Mouse (Mus musculus): ENCODE results near the gene Flna. TPM values are rescaled to one million over a fixed set of nuclear protein-coding genes. Genes with fewer than 3 reads are reported as not detected.

Flna gene
- 425 TPM for polyA plus RNA-seq (2015; fragmentation: Illumina TruSeq; extraction: RNeasy Lipid Tissue Mini Kit (QIAGEN cat#74804); ENCODE audit: insufficient read depth, low replicate concordance)

DNA sequence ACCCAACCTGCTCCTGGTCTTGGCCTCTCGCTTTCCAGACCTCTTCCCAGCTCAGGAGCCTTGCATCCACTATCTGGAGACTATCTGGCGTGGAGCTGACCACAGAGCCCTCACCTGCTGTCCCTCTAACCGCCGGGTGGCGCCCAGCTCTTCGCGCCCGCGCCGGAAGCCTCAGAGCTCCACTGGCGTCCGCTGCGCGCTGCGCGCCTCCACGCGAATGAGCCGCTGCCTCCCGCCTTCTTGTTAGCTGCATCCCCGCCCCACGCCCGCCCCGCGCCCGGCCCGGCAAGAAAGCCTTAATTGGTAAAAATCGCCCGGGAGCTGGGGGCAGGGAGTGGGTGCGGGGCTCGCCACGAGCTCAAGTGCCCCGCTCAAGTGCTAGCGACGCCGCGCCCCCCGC lies at the start of gene Flna:
Flna (minus strand) TSS at position 206 of the 400 bp plus-strand sequence.

DNA sequence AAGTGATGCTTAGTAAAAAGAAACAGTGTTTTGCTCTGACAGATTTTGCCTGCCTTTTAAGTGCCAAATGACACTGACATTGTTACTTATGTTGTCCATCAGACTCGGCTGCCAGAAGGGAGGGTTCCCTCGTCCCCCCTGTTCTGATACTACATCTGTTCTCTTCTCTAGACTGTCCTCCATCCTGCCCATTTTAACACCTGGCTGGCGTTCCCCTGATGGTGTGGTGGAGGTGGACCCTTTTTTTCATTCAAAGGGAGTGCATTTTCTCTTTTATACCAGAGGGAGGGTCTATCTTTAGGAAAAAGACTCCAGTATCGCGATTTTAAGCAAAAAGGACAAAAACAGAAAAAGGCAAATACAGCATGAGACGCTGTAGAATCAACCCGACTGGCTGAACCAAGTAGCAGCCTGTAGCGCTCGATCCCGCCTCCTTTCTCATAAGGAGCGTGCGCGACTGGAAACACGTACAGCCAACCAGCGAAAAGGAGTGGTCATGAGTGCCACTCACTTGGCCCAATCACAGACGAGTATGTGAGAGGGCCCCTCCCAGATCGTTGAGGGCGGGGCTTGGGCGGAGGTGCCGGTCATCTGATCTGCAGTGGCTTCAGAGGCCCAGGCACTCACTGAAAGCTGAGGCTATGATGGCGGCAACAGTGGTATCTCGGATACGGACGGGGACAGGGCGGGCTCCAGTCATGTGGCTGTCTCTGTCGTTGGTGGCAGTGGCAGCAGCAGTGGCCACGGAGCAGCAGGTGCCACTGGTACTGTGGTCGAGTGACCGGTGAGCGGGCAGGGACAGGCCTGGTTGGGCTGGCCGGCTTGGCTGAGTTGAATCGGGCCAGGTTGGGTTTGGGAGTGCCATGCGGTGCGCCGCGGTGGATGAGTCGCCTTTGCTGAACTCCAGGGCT lies 47.2 kb upstream of the Flna start, which contains the start of gene Atp6ap1:
Atp6ap1 (plus strand) TSS at position 560 of the 911 bp plus-strand sequence.

DNA sequence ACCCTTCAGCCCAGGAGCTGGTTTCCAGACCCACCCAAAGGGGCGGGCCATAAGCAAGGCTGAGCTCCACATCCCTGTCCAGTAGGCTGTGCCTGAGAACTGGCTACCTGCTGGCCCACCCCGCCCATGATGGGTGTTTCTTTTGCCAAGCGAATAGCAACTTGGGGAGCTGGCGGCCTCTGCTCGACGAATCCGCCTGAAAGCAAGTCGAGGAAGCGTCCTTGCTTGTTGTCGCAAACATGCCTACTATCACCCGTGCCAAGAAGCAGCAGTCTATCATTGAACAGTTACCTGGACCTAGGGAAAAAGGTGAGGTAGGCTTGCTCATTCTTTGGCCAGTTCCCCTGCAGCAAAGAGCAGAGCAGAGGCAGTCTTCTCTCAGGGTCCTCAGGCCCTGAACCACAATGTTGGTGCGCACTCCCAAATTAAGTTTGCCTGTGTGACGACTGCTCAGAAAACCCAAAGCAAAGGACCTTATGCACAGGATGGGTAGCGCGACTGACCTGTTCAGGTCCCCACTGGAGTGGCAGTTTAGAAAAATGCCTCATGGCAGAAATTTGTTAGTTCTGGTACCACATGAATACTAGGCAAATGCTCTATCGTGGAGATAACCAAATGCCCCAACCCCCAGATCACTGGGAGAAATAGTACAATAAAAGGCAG lies 32.2 kb upstream of the Flna start, which contains the start of the genes Taz and Dnase1l1:
Taz (plus strand) TSS at position 181 of the 663 bp plus-strand sequence.
Dnase1l1 (minus strand) TSS at position 606 of the 663 bp plus-strand sequence.

DNA sequence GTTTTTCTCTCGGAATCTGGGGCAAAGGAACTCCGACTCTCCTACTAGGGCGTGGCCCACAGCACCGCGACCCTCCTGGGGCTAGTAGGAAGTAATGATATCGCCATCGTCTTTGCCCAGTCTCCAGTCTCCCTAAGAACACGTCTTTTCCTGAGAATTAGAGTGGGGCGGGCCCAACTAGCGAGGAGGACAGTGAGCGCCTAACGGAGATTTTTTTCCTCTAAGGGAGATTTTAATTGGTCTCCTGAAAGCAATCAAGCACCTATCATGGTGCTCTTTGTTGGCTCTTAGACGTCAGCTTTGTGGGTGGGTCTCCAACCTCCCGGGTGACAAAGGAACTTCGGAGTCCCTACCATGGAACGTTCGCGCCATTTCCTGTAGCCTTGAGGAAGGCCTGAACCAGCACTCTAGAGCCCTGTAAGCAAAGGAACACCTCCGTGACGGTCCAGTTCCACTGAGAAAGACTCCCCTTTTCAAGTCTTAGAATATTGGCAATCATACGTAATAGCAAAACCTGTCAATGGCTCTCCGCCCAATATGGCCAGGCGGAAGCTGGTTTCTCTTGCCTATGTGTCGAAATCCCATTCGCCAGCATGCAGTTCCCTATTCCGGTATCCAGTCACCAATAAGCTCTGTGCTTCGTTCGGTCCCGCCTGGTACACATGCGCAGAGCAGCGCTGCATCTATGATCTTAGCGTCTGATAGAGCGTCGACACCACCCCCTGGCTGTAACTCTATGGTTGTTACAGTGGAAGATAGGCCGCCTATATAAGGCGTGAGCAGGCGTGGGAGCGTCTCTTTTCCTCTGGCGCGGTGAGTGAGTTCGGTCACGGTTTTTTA lies 20.7 kb upstream of the Flna start, which contains the start of gene Rpl10:
Rpl10 (plus strand) TSS at position 751 of the 840 bp plus-strand sequence.

DNA sequence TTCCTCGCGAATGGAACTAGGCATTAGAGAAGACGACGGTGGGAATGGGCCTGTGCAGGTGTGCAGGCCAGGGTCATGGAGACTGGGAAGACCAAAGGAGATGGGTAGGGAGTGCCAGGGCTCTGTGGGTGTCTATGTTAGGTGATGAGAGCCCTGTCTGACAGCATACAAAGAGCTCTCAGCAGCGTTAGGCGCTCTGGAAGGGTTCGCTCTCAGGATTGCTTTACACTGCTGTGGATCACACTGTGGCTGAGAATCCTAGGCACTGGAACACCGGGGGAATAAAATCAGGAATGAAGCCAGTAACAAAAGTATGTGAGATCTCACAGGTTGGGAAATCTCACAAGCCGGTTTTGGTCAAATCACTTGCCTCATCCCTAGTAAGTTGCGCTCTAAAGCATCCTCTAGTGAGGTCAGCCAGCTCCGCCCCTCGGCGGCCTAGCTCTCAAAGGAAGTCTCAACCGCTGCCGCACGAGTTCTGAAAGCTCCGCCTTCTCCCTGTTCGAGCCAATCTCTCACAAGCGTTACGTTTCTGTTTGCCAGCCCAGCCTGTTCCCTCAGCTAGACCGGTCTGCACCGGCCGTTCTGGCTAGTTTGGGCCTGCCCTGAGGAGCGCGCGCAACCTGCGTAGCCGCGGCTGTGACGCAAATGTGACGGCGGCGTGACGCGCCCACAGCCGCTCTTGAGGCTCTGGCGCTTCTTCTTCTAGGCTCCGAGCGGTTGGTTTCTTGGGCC lies 4.7 kb upstream of the Flna start, which contains the start of gene Emd:
Emd (plus strand) TSS at position 535 of the 735 bp plus-strand sequence.

DNA sequence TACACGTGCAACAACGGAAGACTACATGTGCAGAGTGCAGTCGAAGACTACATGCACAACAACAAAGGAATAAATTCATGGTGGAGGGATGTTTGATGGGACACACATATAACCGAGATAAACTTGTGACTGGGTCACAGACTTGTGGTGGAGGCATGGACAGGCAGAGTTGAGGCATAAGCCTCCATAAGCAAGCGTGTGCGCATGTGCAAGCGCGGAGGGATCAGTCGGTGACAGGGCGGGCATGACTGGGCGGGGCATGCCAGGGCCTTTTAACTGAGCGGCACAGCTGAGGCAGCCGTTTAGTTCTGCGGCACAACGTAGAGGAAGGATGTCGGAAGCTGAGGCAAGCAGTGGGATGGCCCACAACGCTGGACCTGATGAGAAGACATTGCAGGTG lies 72.7 kb downstream of the Flna start, which contains the start of gene Tktl1:
Tktl1 (plus strand) TSS at position 301 of the 400 bp plus-strand sequence.

Other genes starting within 250 kb of the Flna start
- 130 TPM for gene Irak1, start 225.9 kb downstream of the Flna start, polyA plus RNA-seq (2015; fragmentation: Illumina TruSeq; extraction: RNeasy Lipid Tissue Mini Kit (QIAGEN cat#74804); ENCODE audit: insufficient read depth, low replicate concordance)
- not detected for gene Opn1mw, start 122.4 kb downstream of the Flna start, polyA plus RNA-seq (2015; fragmentation: Illumina TruSeq; extraction: RNeasy Lipid Tissue Mini Kit (QIAGEN cat#74804); ENCODE audit: insufficient read depth, low replicate concordance)
- 30.4 TPM for gene Mecp2, start 114.5 kb downstream of the Flna start, polyA plus RNA-seq (2015; fragmentation: Illumina TruSeq; extraction: RNeasy Lipid Tissue Mini Kit (QIAGEN cat#74804); ENCODE audit: insufficient read depth, low replicate concordance)
- not detected for gene Tex28, start 82.0 kb downstream of the Flna start, polyA plus RNA-seq (2015; fragmentation: Illumina TruSeq; extraction: RNeasy Lipid Tissue Mini Kit (QIAGEN cat#74804); ENCODE audit: insufficient read depth, low replicate concordance)
- gene Tktl1, start 72.6 kb downstream of the Flna start, polyA plus RNA-seq (2015; fragmentation: Illumina TruSeq; extraction: RNeasy Lipid Tissue Mini Kit (QIAGEN cat#74804); ENCODE audit: insufficient read depth, low replicate concordance) = 0.51 TPM
- gene Emd, start 4.9 kb upstream of the Flna start, polyA plus RNA-seq (2015; fragmentation: Illumina TruSeq; extraction: RNeasy Lipid Tissue Mini Kit (QIAGEN cat#74804); ENCODE audit: insufficient read depth, low replicate concordance) = 76.9 TPM
- 3,240 TPM for gene Rpl10, start 21.0 kb upstream of the Flna start, polyA plus RNA-seq (2015; fragmentation: Illumina TruSeq; extraction: RNeasy Lipid Tissue Mini Kit (QIAGEN cat#74804); ENCODE audit: insufficient read depth, low replicate concordance)
- 134 TPM for gene Taz, start 32.1 kb upstream of the Flna start, polyA plus RNA-seq (2015; fragmentation: Illumina TruSeq; extraction: RNeasy Lipid Tissue Mini Kit (QIAGEN cat#74804); ENCODE audit: insufficient read depth, low replicate concordance)
- gene Dnase1l1, start 32.5 kb upstream of the Flna start, polyA plus RNA-seq (2015; fragmentation: Illumina TruSeq; extraction: RNeasy Lipid Tissue Mini Kit (QIAGEN cat#74804); ENCODE audit: insufficient read depth, low replicate concordance) = 30.2 TPM
- gene Atp6ap1, start 47.3 kb upstream of the Flna start, polyA plus RNA-seq (2015; fragmentation: Illumina TruSeq; extraction: RNeasy Lipid Tissue Mini Kit (QIAGEN cat#74804); ENCODE audit: insufficient read depth, low replicate concordance) = 253 TPM
- 380 TPM for gene Gdi1, start 55.2 kb upstream of the Flna start, polyA plus RNA-seq (2015; fragmentation: Illumina TruSeq; extraction: RNeasy Lipid Tissue Mini Kit (QIAGEN cat#74804); ENCODE audit: insufficient read depth, low replicate concordance)
- 74.4 TPM for gene Fam50a, start 63.2 kb upstream of the Flna start, polyA plus RNA-seq (2015; fragmentation: Illumina TruSeq; extraction: RNeasy Lipid Tissue Mini Kit (QIAGEN cat#74804); ENCODE audit: insufficient read depth, low replicate concordance)
- gene Plxna3, start 79.2 kb upstream of the Flna start, polyA plus RNA-seq (2015; fragmentation: Illumina TruSeq; extraction: RNeasy Lipid Tissue Mini Kit (QIAGEN cat#74804); ENCODE audit: insufficient read depth, low replicate concordance) = 5.0 TPM
- gene Lage3, start 103.8 kb upstream of the Flna start, polyA plus RNA-seq (2015; fragmentation: Illumina TruSeq; extraction: RNeasy Lipid Tissue Mini Kit (QIAGEN cat#74804); ENCODE audit: insufficient read depth, low replicate concordance) = 32.5 TPM
- gene Ubl4a, start 123.4 kb upstream of the Flna start, polyA plus RNA-seq (2015; fragmentation: Illumina TruSeq; extraction: RNeasy Lipid Tissue Mini Kit (QIAGEN cat#74804); ENCODE audit: insufficient read depth, low replicate concordance) = 34.8 TPM
- gene Slc10a3, start 123.5 kb upstream of the Flna start, polyA plus RNA-seq (2015; fragmentation: Illumina TruSeq; extraction: RNeasy Lipid Tissue Mini Kit (QIAGEN cat#74804); ENCODE audit: insufficient read depth, low replicate concordance) = 16.4 TPM
- 25.3 TPM for gene Fam3a, start 143.5 kb upstream of the Flna start, polyA plus RNA-seq (2015; fragmentation: Illumina TruSeq; extraction: RNeasy Lipid Tissue Mini Kit (QIAGEN cat#74804); ENCODE audit: insufficient read depth, low replicate concordance)
- gene Ikbkg, start 143.5 kb upstream of the Flna start, polyA plus RNA-seq (2015; fragmentation: Illumina TruSeq; extraction: RNeasy Lipid Tissue Mini Kit (QIAGEN cat#74804); ENCODE audit: insufficient read depth, low replicate concordance) = 34.1 TPM
- gene G6pdx, start 179.4 kb upstream of the Flna start, polyA plus RNA-seq (2015; fragmentation: Illumina TruSeq; extraction: RNeasy Lipid Tissue Mini Kit (QIAGEN cat#74804); ENCODE audit: insufficient read depth, low replicate concordance) = 42.5 TPM
- gene Gm6880, start 231.6 kb upstream of the Flna start, polyA plus RNA-seq (2015; fragmentation: Illumina TruSeq; extraction: RNeasy Lipid Tissue Mini Kit (QIAGEN cat#74804); ENCODE audit: insufficient read depth, low replicate concordance) = not detected